Mouse (Mus musculus): Measurements from ENCODE around the gene Ackr4.

Ackr4 gene

DNA sequence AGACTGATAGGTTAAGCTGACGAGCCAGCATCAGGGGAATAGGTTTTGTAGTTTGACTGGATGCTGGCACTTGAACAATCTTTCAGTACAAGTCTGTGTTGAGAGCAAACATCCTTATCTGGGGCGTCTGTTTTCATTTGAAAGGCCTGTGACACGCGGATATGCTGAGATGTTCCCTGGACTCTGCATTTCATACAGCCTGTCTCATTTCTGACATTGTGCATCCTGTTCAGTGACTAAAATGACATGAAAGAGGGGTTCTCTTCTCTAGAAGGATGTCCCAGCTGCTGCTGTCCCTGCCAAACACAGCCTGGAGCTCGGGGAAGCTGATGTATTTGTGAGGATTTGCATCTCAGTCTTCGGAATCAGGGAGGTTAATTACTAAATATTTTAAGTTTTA lies 19.3 kb downstream of the Ackr4 start:
- intact Hi-C loops (cut with DNase I), result no loop called here

GRCm38 (mm10) chr9:104106930-104107329 lies 19.8 kb downstream of the Ackr4 start:
- intact Hi-C loops (cut with DNase I), result no loop called here

DNA sequence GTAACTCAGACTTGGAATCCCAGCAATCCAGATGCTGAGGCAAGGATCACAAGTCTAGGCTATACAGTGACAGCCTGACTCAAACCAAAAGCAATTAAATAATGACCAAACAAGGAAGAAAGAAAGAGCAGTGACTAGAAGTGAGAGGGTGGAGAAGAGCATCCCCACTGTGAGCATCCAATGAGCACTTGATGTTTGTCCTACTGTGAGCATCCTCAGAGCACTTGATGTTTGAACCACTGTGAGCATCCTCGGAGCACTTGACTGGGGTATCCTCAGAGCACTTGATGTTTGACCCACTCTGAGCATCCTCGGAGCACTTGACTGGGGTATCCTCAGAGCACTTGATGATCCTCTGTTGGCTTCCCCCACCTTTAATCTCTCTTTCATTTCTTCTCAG lies 21.7 kb downstream of the Ackr4 start:
- intact Hi-C loops (cut with DNase I), result no loop called here

- intact Hi-C loops (cut with DNase I), result no loop called here
Observed at GRCm38 (mm10) chr9:104102901-104103300, 23.8 kb downstream of the Ackr4 start.

DNA sequence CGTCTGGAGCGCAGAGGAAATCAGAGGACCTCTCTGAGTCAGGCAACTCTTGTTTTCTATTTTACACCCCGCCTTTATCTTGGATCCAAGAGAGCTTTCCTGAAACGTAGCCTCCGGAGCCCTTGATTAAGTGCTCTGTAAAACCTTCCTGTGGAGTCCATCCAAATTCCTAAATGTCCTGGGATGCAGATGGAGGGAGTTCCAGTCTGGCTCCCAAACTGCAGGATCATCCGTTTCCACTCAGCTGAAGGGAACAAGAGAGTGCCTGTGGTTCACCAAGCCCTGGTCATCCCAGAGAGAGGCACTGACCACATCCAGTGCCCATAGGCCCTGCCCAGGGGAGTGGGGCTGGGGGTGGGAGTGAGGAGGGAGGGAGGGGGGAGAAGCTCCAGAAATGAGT lies 24.4 kb downstream of the Ackr4 start:
- intact Hi-C loops (cut with DNase I), result no loop called here

DNA sequence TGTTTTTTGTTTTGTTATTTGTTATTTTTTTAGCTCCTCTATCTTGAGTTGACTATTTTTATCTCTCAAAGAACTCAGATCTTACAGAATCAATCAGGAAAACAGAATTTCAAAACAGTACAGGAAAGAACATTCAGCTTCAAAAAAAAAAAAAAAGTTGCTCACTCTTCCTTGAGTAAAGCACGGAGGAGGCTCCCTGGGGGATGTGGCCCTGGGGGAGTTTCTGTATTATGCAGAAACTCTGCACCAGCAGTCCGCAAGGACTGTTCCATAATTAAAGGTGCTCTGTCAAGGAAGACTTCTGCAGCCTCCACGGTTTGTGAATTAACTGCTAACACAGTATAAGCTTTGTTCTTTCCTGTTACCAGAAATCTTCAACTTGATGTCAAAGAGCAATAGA lies 25.3 kb downstream of the Ackr4 start:
- intact Hi-C loops (cut with DNase I), result no loop called here

- intact Hi-C loops (cut with DNase I), result no loop called here
Observed at GRCm38 (mm10) chr9:104100822-104101221, 25.9 kb downstream of the Ackr4 start.

GRCm38 (mm10) chr9:104099060-104099459 lies 27.7 kb downstream of the Ackr4 start:
- intact Hi-C loops (cut with DNase I), result no loop called here

- intact Hi-C loops (cut with DNase I), result no loop called here
Observed at GRCm38 (mm10) chr9:104098256-104098655, 28.5 kb downstream of the Ackr4 start.

DNA sequence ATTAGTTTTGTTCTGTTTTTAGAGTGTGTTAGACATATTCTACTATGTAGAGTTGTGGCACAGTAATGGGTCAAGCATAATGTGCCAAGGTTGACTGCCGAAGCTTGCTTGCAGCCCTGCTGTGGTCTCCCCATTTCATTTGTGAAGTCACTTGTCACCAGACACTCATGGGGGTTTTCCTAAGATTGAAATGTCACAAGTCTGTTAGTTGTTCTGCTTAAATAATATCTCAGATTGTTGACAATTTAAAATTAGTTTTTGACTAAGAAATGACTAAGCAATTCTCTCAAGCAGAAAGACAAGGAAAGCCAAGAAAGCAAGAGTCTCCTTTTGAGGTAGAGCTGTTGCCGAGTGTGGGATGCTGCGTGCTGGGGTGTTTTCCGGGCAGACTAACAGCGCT lies 33.8 kb downstream of the Ackr4 start:
- intact Hi-C loops (cut with DNase I), result no loop called here

DNA sequence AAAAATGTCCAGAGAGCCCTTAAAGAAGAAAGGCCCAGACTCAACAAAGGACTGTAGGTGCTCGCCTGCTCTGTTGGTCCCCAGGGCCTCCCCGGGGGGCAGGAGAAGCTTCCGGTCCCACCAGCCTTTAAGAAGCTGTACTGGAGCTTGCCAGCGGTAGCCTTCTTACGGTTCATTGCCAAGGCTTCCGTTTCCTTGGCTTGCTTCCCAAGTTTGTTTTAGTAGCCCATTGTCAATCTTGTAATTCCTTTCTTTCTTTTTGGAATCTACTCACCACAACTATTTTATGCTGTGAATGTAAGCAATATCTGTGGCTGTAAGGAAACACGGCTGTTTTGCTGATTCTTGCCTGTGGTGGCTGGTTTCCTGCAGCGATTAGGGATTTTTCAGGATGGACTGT lies 38.2 kb downstream of the Ackr4 start:
- intact Hi-C loops (cut with DNase I), result no loop called here

- intact Hi-C loops (cut with DNase I), result no loop called here
Observed at GRCm38 (mm10) chr9:104085730-104086429, 40.9 kb downstream of the Ackr4 start.

DNA sequence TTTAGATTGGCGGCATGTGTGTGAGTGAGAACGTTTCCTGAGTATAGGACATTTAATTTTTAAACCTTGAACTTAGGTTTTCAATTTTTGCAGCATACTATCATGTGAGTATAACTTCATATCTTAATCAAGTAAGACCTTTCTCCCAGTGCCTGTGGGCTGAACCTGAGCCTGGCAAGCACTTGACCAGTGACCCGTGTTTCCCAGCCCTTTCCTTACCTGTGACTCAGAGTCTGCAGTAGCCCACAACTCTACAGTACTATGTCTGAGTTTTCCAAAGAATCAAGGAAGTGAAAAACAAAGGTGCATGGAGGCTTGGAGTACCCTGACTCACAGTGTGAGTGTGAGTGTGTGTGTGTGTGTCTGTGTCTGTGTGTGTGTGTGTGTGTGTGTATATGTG lies 46.7 kb downstream of the Ackr4 start:
- intact Hi-C loops (cut with DNase I), result no loop called here

DNA sequence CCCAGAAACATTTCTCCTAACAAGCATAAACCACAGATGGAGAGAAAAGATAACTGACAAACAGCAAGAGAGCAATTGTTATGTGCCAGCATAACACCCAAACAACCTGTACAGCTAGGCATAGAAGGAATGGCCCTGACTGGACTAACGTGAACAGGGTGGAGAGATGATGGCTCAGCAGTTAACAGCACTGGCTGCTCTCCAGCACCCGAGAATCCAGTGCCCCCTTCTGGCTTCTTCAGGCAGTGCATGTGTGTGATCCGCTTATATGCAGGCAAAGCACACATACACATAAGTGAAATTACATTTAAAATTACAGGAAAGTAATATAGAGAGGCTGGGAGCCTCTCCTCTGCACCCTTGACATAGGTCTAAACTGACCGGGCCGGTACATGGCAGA lies 47.4 kb downstream of the Ackr4 start:
- intact Hi-C loops (cut with DNase I), result loop anchor here (10.0 kb wide), 1 partner anchor 95 kb away; no protein-coding TSS in a partner anchor

DNA sequence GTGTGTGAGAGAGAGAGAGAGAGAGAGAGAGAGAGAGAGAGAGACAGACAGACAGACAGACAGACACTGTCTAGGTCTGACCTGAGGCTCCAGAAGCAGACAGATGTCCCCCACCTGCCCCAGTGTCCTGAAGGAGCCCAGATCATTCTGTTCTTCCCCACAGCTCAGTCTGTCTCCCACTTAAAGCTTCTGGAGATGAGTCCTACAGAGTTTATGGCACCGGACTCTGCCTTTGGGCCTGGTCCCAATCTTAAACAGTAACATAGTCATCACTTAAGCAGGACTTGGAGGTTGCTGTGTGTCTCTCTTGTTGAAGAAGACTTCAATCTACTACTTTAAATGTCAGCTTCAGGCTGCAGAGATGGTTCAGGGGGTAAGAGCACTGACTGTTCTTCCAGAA lies 48.0 kb downstream of the Ackr4 start:
- intact Hi-C loops (cut with DNase I), result loop anchor here (10.0 kb wide), 1 partner anchor 96 kb away; no protein-coding TSS in a partner anchor

DNA sequence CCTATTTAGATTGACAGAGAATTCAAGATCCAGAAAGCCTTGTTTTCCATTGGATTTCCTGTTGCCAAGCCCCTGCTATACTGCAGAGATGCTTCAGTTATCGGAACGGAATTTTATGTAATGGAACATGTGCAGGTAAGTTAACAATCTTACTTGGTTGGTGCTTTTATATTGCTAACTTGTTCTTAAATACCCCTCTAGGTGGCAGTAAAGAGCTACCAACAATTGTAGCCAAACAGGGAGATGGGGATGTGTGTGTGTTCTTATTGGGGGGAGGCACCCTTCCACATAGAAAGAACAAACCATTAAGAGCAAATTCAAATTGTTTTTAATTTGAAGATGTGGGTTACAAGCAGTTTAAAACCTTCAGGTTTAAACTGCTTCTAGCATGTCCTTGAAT lies 50.9 kb downstream of the Ackr4 start:
- intact Hi-C loops (cut with DNase I), result loop anchor here (10.0 kb wide), 1 partner anchor 99 kb away; no protein-coding TSS in a partner anchor

- intact Hi-C loops (cut with DNase I), result loop anchor here (10.0 kb wide), 1 partner anchor 104 kb away; no protein-coding TSS in a partner anchor
Observed at GRCm38 (mm10) chr9:104070863-104071604, 55.7 kb downstream of the Ackr4 start.

- intact Hi-C loops (cut with DNase I), result loop anchor here (10.0 kb wide), 1 partner anchor 105 kb away; no protein-coding TSS in a partner anchor
Observed at GRCm38 (mm10) chr9:104070241-104070640, 56.5 kb downstream of the Ackr4 start.

DNA sequence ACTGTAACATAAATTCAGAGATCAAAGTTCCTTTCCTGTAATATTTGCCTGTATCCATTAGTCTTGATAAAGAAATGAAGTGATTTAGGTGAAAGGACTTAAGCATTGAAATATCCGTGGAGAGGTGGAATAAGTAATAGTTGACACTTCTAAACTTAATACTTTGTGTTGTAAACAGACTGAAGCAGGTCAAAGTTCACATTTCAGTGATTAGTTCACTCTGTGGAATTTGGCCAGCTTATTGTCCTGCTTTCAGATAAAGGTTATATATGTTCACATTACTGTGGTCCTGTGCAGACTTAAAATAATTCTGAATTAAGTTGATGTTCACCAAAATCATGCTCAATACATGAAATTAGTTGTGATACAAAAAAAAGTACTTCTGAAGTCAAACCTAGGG lies 62.2 kb downstream of the Ackr4 start:
- intact Hi-C loops (cut with DNase I), result no loop called here

DNA sequence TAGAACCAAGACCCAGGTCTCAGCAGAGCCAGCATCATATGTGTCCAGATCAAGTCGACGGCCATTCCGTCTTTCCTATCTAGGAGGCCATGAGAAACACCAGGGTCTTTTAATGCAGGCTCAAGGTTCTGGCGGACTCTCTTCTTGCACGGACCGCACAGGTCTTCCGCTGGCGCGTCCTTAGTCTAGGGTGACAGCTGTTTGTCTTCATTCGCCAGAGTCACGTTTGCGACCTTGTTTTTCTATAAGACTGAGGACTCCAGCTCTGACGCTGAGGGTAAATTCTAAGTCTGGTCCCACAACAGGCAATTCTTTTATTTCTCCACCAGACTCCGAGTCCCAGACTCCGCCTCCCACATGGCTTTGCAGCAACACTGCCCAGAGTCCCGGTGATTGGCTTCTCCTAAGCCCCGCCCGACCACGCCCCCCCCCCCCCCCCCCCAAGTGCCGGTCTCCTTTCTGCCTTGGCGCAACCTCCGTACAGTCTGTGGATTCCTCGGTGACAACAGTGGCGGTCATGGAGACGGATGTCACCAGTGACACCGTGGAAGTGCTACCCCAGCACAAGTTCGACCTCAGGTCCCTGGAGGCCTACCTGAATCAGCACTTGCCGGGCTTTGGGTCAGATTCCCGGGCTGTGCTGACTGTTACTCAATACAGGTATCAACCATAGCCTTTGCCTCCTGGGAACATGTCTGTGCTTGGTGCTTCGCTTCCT lies 63.3 kb downstream of the Ackr4 start, which contains the start of gene Acad11:
Acad11 (plus strand) TSS at position 134 of the 718 bp plus-strand sequence.
- intact Hi-C loops (cut with DNase I), result no loop called here

DNA sequence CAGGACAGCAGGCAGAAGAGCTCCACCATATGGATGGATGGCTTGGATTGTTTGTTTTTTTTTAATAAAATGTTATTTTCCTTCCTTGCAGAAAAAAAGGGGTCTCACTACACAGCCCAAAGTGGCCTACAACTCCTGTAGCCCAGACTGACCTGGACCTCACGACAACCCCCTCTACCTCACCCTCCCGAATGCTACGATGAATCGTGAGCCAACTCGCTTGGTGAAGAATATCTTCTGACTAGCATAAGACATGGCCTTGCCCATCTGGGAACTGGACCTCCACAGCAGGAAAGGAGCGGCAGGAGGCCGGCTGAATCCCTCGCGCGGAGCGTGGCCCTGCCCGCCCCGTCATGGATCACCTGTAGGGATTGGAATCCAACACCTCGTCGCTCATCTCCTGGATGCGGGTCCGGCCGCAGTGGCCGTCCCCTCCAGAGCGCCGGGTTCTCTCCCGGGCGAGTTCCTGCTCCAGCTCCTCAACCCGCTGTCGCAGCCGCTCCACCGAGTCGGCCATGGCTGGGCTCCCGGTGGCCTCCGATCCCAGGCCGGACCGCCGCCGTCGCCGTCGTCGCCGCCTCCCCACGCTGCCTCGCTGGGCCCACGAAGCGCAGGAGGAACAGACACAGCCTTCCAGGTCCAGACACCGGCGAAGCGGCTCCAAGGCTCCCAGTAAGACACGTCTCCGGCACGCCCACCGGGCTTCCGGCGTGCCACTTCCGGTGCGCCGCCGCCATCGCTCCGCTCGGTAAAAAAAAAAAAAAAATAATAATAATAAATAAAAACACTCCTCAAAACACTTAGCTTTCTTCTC lies 64.1 kb downstream of the Ackr4 start, which contains the start of gene Uba5:
Uba5 (minus strand) TSS at position 705 of the 814 bp plus-strand sequence.
- intact Hi-C loops (cut with DNase I), result no loop called here

All from adrenal gland (tissue).